ENCODE assay signal across 9 mouse cellular contexts in genomic region chr10:20723521-20723915, GRCm38 (mm10). TPM values are rescaled to one million over a fixed set of nuclear protein-coding genes. Genes with fewer than 3 reads are reported as not detected.
DNase-seq lines count a peak whose midpoint lies in the region; ATAC-seq and TF ChIP-seq lines count a peak whose summit lies in the region.
"Had no signal": no experiment of that assay in that cellular context is flagged by ENCODE, and none has a peak within 500 bp of the region (broad histone marks: within the 10 kb centered on the region; RNA-seq: fewer than 3 reads in every experiment).

No protein-coding gene starts in this region.

- peak overlapping the region; percentile 63 for H3K4me3 ChIP-seq in lung, adult 2 months (replicated peaks; ENCODE audit: extremely low read depth, low read depth, low read length)
- H3K4me3 ChIP-seq in forebrain, embryonic 12.5 days (replicated peaks): no peak overlapping the region
- peak overlapping the region; percentile 9; the same call in 1 of the 2 replicates for H3K4me3 ChIP-seq in intestine, embryonic 15.5 days (replicated peaks)
- H3K4me3 ChIP-seq in neural tube, embryonic 14.5 days (ENCODE audit: low read depth, low read length): no peak overlapping the region

- no peak for TF ChIP-seq POLR2A in lung, adult 2 months (IDR thresholded peaks at IDR 0.05; ENCODE audit: borderline replicate concordance, extremely low read depth, low read depth, low read length)

- TF ChIP-seq CTCF in lung, adult 2 months (IDR thresholded peaks at IDR 0.05; ENCODE audit: insufficient read depth, low read length): no peak

- H3K36me3 ChIP-seq in forebrain, embryonic 12.5 days (replicated peaks): no peaks in the 10 kb centered on the region
- H3K36me3 ChIP-seq in intestine, embryonic 15.5 days: no peaks in the 10 kb centered on the region
- H3K36me3 ChIP-seq in neural tube, embryonic 14.5 days (ENCODE audit: control insufficient read depth, insufficient read depth, low read length): no peaks in the 10 kb centered on the region

- H3K9ac ChIP-seq in forebrain, embryonic 12.5 days: peak overlapping the region; percentile 25; the same call in 1 of the 2 replicates
- H3K9ac ChIP-seq in intestine, embryonic 15.5 days: no peak overlapping the region; the same call in 1 of the 2 replicates
- H3K9ac ChIP-seq in neural tube, embryonic 14.5 days (replicated peaks; ENCODE audit: low read depth, low read length): no peak overlapping the region

- peaks cover 9% of the 10 kb centered on the region; the same call in 1 of the 2 replicates for H3K4me1 ChIP-seq in lung, adult 2 months (ENCODE audit: control insufficient read depth, insufficient read depth, low read length)
- peaks cover 28% of the 10 kb centered on the region for H3K4me1 ChIP-seq in forebrain, embryonic 12.5 days
- peaks cover 10% of the 10 kb centered on the region; the same call in 1 of the 2 replicates for H3K4me1 ChIP-seq in intestine, embryonic 15.5 days (replicated peaks)
- H3K4me1 ChIP-seq in neural tube, embryonic 14.5 days (ENCODE audit: control insufficient read depth, insufficient read depth, low read length): no peaks in the 10 kb centered on the region

- no peaks in the 10 kb centered on the region for H3K9me3 ChIP-seq in forebrain, embryonic 12.5 days
- no peaks in the 10 kb centered on the region for H3K9me3 ChIP-seq in intestine, embryonic 15.5 days
- H3K9me3 ChIP-seq in neural tube, embryonic 14.5 days (ENCODE audit: control insufficient read depth, low read length): no peaks in the 10 kb centered on the region

- 0 out of 2 replicates have a peak overlapping the region, but pooled peaks have one; percentile 6 for H3K27ac ChIP-seq in forebrain, embryonic 12.5 days
- peak overlapping the region; percentile 64; the same call in 1 of the 2 replicates for H3K27ac ChIP-seq in intestine, embryonic 15.5 days
- no peak overlapping the region for H3K27ac ChIP-seq in neural tube, embryonic 14.5 days (ENCODE audit: low read depth, low read length)

- peaks cover 5% of the 10 kb centered on the region; the same call in 1 of the 2 replicates for H3K27me3 ChIP-seq in forebrain, embryonic 12.5 days
- no peaks in the 10 kb centered on the region for H3K27me3 ChIP-seq in intestine, embryonic 15.5 days (replicated peaks)
- H3K27me3 ChIP-seq in neural tube, embryonic 14.5 days (ENCODE audit: control insufficient read depth, insufficient read depth, low read length): no peaks in the 10 kb centered on the region

- 11% methylated on average over 3 of the region's 3 CpGs for WGBS in lung, adult 2 months
- 26% methylated on average over 3 of the region's 3 CpGs for WGBS in forebrain, embryonic 12.5 days
- 16% methylated on average over 3 of the region's 3 CpGs for WGBS in intestine, embryonic 15.5 days
- WGBS in neural tube, embryonic 14.5 days: 23% methylated on average over 3 of the region's 3 CpGs

- no peak for DNase-seq in lung, adult 2 months
- DNase-seq in lung, postnatal 14 days: no peak
- DNase-seq in thymus, postnatal 14 days: no peak
- DNase-seq in cerebellum, adult 8-10 months: no peak

- no peak for ATAC-seq in forebrain, embryonic 12.5 days (ENCODE audit: low FRiP score)
- peak; percentile 66 for ATAC-seq in intestine, embryonic 15.5 days
- ATAC-seq in neural tube, embryonic 14.5 days (ENCODE audit: low read depth): peak; percentile 68
- no peak for ATAC-seq in activated CD4-positive, CD25-positive, alpha-beta regulatory T cell, adult 4 months
- ATAC-seq: Patski had no signal

- H3K4me2 ChIP-seq in forebrain, embryonic 12.5 days: peak overlapping the region; percentile 40
- peak overlapping the region; percentile 65 for H3K4me2 ChIP-seq in intestine, embryonic 15.5 days (replicated peaks)
- peak overlapping the region; percentile 21 for H3K4me2 ChIP-seq in neural tube, embryonic 14.5 days (ENCODE audit: low read depth, low read length)

RNA-seq across cellular contexts. Expression of gene Pde7b, which starts 1.4 kb away (rescaled TPM):
- 17.7 and 18.7 TPM in 2 replicates for polyA plus RNA-seq in lung, adult 2 months (2012; rRNA removed)
- polyA plus RNA-seq in forebrain, embryonic 12.5 days (2016; fragmentation: Nextera tagmentation; extraction: Ambion mirVana): 2.3 and 2.5 TPM in 2 replicates
- polyA plus RNA-seq in intestine, embryonic 15.5 days (2015; fragmentation: Nextera tagmentation; extraction: Ambion mirVana): 2.9 and 3.2 TPM in 2 replicates
- 2.7 and 3.2 TPM in 2 replicates for polyA plus RNA-seq in neural tube, embryonic 14.5 days (2014; fragmentation: Nextera tagmentation; extraction: Ambion mirVana)
- polyA plus RNA-seq in activated CD4-positive, CD25-positive, alpha-beta regulatory T cell, adult 4 months (2017; shearing (Covaris generic)): not detected

Comparison
In these comparisons a context has a peak if more than half of its experiments do, and no peak if none do; other contexts are left out.
1. H3K4me3 ChIP-seq: peak in lung, adult 2 months (single experiment) and intestine, embryonic 15.5 days (single experiment); none in forebrain, embryonic 12.5 days (single experiment) and neural tube, embryonic 14.5 days (single experiment).
2. ATAC-seq: peak in intestine, embryonic 15.5 days (single experiment) and neural tube, embryonic 14.5 days (single experiment); none in forebrain, embryonic 12.5 days (single experiment) and activated CD4-positive, CD25-positive, alpha-beta regulatory T cell, adult 4 months (single experiment).
3. Peak in every context shown above with its lines, with median percentiles within 50 percentile points of each other: H3K4me2 ChIP-seq.